Mouse (Mus musculus) megakaryocyte-erythroid progenitor cell, adult 5-6 weeks (primary cell): ENCODE data around the gene Glod4. TPM values are rescaled to one million over a fixed set of nuclear protein-coding genes. Genes with fewer than 3 reads are reported as not detected.
A peak's percentile ranks its signal among the peaks of the same experiment; 100 is the strongest.
"Not testable (repeated sequence)": the region's sequence is repeated elsewhere in the genome, so short reads cannot be mapped to it uniquely, and the experiment has no call there.

Source experiments
- ATAC-seq: replicated peaks from 2 replicates; pipeline ENCODE4 v1.8.0; 2016; ENCODE audit warnings: mild to moderate bottlenecking, inconsistent platforms; ENCODE audit not compliant: severe bottlenecking, poor library complexity, low FRiP score, low TSS enrichment
- total RNA-seq, 2 experiments: library from RNA; stranded (forward) in 1 of 2; stranded (reverse) in 1 of 2; fragments of 200-1000, 215-1000 nt in 1 of 2; fragments of >200 nt in 1 of 2; fragmentation: Nextera tagmentation in 1 of 2; gene quantifications; 2 replicates each; pipeline ENCODE4 v1.2.3; 2014 to 2017

Gene Glod4
- total RNA-seq, 2 experiments from 2014 or later, result 70.4 to 253 TPM

- no peak for ATAC-seq
Observed at GRCm38 (mm10) chr11:76213841-76214240, 29.7 kb downstream of the Glod4 start.

GRCm38 (mm10) chr11:76211595-76211994, 31.9 kb downstream of the Glod4 start:
- not testable (repeated sequence) for ATAC-seq

- ATAC-seq, result no peak
Observed at GRCm38 (mm10) chr11:76210228-76210985, 33.1 kb downstream of the Glod4 start.

- no peak for ATAC-seq
Observed at GRCm38 (mm10) chr11:76206793-76207192, 36.7 kb downstream of the Glod4 start.

GRCm38 (mm10) chr11:76201761-76202674, 41.5 kb downstream of the Glod4 start:
- ATAC-seq, result peak; percentile 88

GRCm38 (mm10) chr11:76196977-76197469, 46.5 kb downstream of the Glod4 start:
- no peak for ATAC-seq

- no peak for ATAC-seq
Observed at GRCm38 (mm10) chr11:76196275-76196976, 47.1 kb downstream of the Glod4 start.

GRCm38 (mm10) chr11:76186908-76187307, 56.6 kb downstream of the Glod4 start:
- ATAC-seq, result no peak

- no peak for ATAC-seq
Observed at GRCm38 (mm10) chr11:76183745-76184144, 59.8 kb downstream of the Glod4 start.

GRCm38 (mm10) chr11:76180146-76180540, 63.4 kb downstream of the Glod4 start:
- no peak for ATAC-seq

- ATAC-seq, result peak; percentile 93
Observed at GRCm38 (mm10) chr11:76179495-76180145, 63.9 kb downstream of the Glod4 start, which contains the start of the genes Vps53 and Fam57a. Gene Vps53, minus strand, starts transcription at chr11:76179647. Gene Fam57a, plus strand, starts transcription at chr11:76179671.

- ATAC-seq, result peak; percentile 69
Observed at GRCm38 (mm10) chr11:76178726-76179494, 64.6 kb downstream of the Glod4 start.

- no peak for ATAC-seq
Observed at GRCm38 (mm10) chr11:76170207-76170606, 73.3 kb downstream of the Glod4 start.

- no peak for ATAC-seq
Observed at GRCm38 (mm10) chr11:76168976-76169375, 74.5 kb downstream of the Glod4 start.

GRCm38 (mm10) chr11:76167079-76167765, 76.3 kb downstream of the Glod4 start:
- no peak for ATAC-seq

- no peak for ATAC-seq
Observed at GRCm38 (mm10) chr11:76166657-76167056, 76.9 kb downstream of the Glod4 start.

- ATAC-seq, result no peak
Observed at GRCm38 (mm10) chr11:76160251-76160650, 83.3 kb downstream of the Glod4 start.

- no peak for ATAC-seq
Observed at GRCm38 (mm10) chr11:76158375-76158774, 85.2 kb downstream of the Glod4 start.
